ENCODE assay signal across 16 mouse cellular contexts in genomic region chr6:117596166-117596840, GRCm38 (mm10).
"Had no signal": no experiment of that assay in that cellular context is flagged by ENCODE, and none has a peak within 500 bp of the region (broad histone marks: within the 10 kb centered on the region; RNA-seq: fewer than 3 reads in every experiment).

No protein-coding gene starts in this region.

- ATAC-seq: lung, postnatal 0 days; midbrain, embryonic 15.5 days had no signal

- H3K27me3 ChIP-seq: kidney, embryonic 15.5 days; limb, embryonic 12.5 days; midbrain, embryonic 15.5 days; neural tube, embryonic 13.5 days had no signal

- H3K4me2 ChIP-seq: kidney, embryonic 15.5 days; limb, embryonic 12.5 days; midbrain, embryonic 15.5 days; neural tube, embryonic 13.5 days had no signal

- H3K36me3 ChIP-seq: kidney, embryonic 15.5 days; limb, embryonic 12.5 days; midbrain, embryonic 15.5 days; neural tube, embryonic 13.5 days had no signal

- H3K27ac ChIP-seq: kidney, embryonic 15.5 days; left cerebral cortex, adult 2 months; limb, embryonic 12.5 days; liver, embryonic 14.5 days; midbrain, embryonic 15.5 days; neural tube, embryonic 13.5 days had no signal

- H3K9me3 ChIP-seq: kidney, embryonic 15.5 days; limb, embryonic 12.5 days; midbrain, embryonic 15.5 days; neural tube, embryonic 13.5 days had no signal

- DNase-seq: kidney, adult 2 months; kidney, postnatal 14 days; liver; lung, adult 2 months; lung, postnatal 36 days; right cerebral cortex, adult 18-20 months; right cerebral cortex, postnatal 25 days; thymus, adult 18-20 months; thymus, postnatal 25 days had no signal

- H3K4me3 ChIP-seq: kidney, embryonic 15.5 days; left cerebral cortex, adult 2 months; limb, embryonic 12.5 days; midbrain, embryonic 15.5 days; neural tube, embryonic 13.5 days had no signal

- H3K9ac ChIP-seq: kidney, embryonic 15.5 days; limb, embryonic 12.5 days; liver, embryonic 14.5 days; midbrain, embryonic 15.5 days; neural tube, embryonic 13.5 days had no signal

- H3K4me1 ChIP-seq: midbrain, embryonic 15.5 days; neural tube, embryonic 13.5 days had no signal
